Mouse (Mus musculus) myocyte (in vitro differentiated cells): ENCODE data around the gene Sltm. TPM values are rescaled to one million over a fixed set of nuclear protein-coding genes. Genes with fewer than 3 reads are reported as not detected.

Source experiments
- polyA plus RNA-seq: library from polyadenylated mRNA; unstranded; fragments of >200 nt; fragmentation: generic; extraction: Trizol; gene quantifications from one replicate; pipeline ENCODE4 v1.2.1, GENCODE M21; 2012; ENCODE audit warnings: missing spikeins

Sltm gene
- polyA plus RNA-seq, 1 experiment = 10.8 TPM

Other genes starting within 250 kb of the Sltm start
- 58.8 TPM for gene Ccnb2, start 121.2 kb upstream of the Sltm start, polyA plus RNA-seq
- gene Rnf111, start 39.0 kb upstream of the Sltm start, polyA plus RNA-seq = 9.9 TPM
- gene Gm10642, start 113.5 kb downstream of the Sltm start, polyA plus RNA-seq = 0.48 TPM
- 4.0 TPM for gene Mindy2, start 114.4 kb downstream of the Sltm start, polyA plus RNA-seq
- 18.3 TPM for gene Adam10, start 136.2 kb downstream of the Sltm start, polyA plus RNA-seq